Mouse (Mus musculus): Measurements from ENCODE around the gene Trim11.

GRCm38 (mm10) chr11:58969659-58970058, 8.2 kb upstream of the Trim11 start:
- TF ChIP-seq CTCF (IDR thresholded peaks at IDR 0.05; ENCODE audit: borderline replicate concordance, insufficient read depth, low read length), result no peak
- no peak for TF ChIP-seq POLR2A (IDR thresholded peaks at IDR 0.05; ENCODE audit: low read depth, low read length)

Data from embryonic fibroblast, embryonic 13.5 days (primary cell).